Mouse (Mus musculus) CH12.LX (cell line): ENCODE data around the gene Fgf12.

Experiments
- CHD1 ChIP-seq: IDR thresholded peaks from 2 replicates; pipeline ENCODE4 v1.6.1; 2012; ENCODE audit warnings: low read depth, low read length, improper control_type of control experiment, inconsistent platforms
- CTCF ChIP-seq, 2 experiments: IDR thresholded peaks in 1 of 2; conservative IDR thresholded peaks in 1 of 2; 2 replicates each; pipeline ENCODE4 v1.5.1; 2011 to 2012; ENCODE audit warnings: low read depth in 2 of 2, low read length in 2 of 2, improper control_type of control experiment in 1 of 2, inconsistent platforms in 1 of 2, mild to moderate bottlenecking in 1 of 2, moderate library complexity in 1 of 2
- EP300 ChIP-seq: IDR thresholded peaks from 2 replicates; pipeline ENCODE4 v1.6.1; 2011; ENCODE audit warnings: low read length, improper control_type of control experiment
- POLR2AphosphoS2 ChIP-seq: IDR thresholded peaks from 2 replicates; pipeline ENCODE4 v1.6.1; 2011; ENCODE audit warnings: low read depth, low read length, improper control_type of control experiment
- RAD21 ChIP-seq: IDR thresholded peaks from 2 replicates; pipeline ENCODE4 v1.6.1; 2011; ENCODE audit warnings: low read depth, mild to moderate bottlenecking, low read length, improper control_type of control experiment, moderate library complexity
- SIN3A ChIP-seq: IDR thresholded peaks from 2 replicates; pipeline ENCODE4 v1.6.1; 2012; ENCODE audit warnings: low read length, improper control_type of control experiment, inconsistent platforms

DNA sequence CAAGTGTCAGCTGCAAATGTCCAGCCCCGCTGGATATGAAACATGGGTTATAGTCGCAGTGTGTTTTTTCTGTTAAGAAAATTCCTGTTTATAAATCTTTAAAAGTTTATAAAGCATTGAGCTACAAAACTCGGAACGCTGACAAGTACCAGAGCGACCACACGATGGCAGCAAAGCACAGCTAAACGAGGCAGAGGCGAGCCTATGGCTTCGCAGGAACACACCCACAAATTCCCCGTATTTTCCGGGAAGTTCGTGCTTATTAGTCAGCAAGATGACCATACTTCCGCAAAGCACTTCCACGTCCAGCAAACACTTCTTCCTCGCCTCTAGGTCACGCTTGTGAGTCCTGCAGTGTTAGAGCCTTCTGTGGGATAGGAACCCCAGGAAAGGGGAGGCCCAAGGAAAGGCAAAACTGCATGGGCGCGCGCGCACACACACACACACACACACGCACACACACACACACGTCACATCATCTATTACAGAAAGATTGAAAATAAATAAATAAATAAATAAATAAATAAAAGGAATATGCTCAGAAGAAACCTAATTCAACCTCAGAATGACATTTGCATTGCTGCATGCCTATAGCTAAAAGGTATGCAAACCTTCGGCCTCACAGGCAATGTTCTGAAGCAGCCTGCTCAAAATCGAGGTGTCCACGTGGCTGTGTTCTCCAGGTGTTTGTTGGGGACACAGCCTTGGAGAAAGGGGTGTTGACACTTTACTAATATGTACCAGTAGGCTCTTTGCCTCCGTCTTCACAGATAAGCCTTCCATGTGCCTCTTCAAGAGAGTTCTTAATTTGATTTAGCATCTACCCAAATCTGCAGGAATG is 159.6 kb downstream of the Fgf12 start:
- TF ChIP-seq CTCF (conservative IDR thresholded peaks at IDR 0.05 in 1 of 2, IDR thresholded peaks at IDR 0.05 in 1 of 2; ENCODE audit: low read depth in 2 of 2, low read length in 2 of 2) (peak; percentile 50 to 66; a peak in 3 of 4 replicates), SIN3A (no peak), EP300 (no peak), CHD1 (no peak), RAD21 (peak; percentile 76), POLR2AphosphoS2 (no peak)
